Mouse (Mus musculus) C2C12 (cell line): ENCODE measurements around the gene Ttc39b.

ENCODE experiments used
- CTCF ChIP-seq: IDR thresholded peaks from one replicate; pipeline ENCODE4 v1.5.1; 2011; ENCODE audit not compliant: control insufficient read depth, insufficient read depth, insufficient read length
- MAX ChIP-seq: IDR thresholded peaks from one replicate; pipeline ENCODE4 v1.6.1; 2011; ENCODE audit warnings: mild to moderate bottlenecking, control low read depth
- USF1 ChIP-seq: IDR thresholded peaks from one replicate; pipeline ENCODE4 v1.6.1; 2011; ENCODE audit warnings: low read depth, mild to moderate bottlenecking, control low read depth, moderate library complexity

- TF ChIP-seq CTCF (no peak), MAX (no peak), USF1 (no peak)
Observed at GRCm38 (mm10) chr4:83259690-83260089, 64.4 kb downstream of the Ttc39b start.
